Mouse (Mus musculus): Measurements from ENCODE around the gene Tmsb10. TPM values are rescaled to one million over a fixed set of nuclear protein-coding genes. Genes with fewer than 3 reads are reported as not detected.
A peak's percentile ranks its signal among the peaks of the same experiment; 100 is the strongest.

Gene Tmsb10
- total and polyA plus RNA-seq, 3 experiments, result 31.7 to 91.3 TPM; not detected in 1

DNA sequence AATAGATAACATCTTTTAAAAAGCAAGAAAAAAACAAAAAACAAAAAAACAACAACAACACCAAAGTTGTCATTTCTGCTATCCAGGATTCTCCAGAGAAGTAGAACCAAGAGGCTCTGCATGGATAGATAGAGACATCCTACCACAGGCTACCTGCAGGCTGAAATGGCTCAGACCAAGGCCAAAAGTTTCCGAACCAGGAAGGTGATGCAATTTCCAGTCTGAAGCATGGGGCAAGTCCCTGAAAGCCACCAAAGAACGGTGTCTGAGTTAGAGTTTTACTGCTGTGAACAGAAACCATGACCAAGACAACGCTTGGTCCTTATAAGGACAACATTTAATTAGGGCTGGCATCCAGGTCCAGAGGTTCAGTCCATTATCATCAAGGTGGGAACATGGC is 10.2 kb downstream of the Tmsb10 start:
- H3K36me3 ChIP-seq (ENCODE audit: control insufficient read depth in 1 of 2, insufficient read depth in 2 of 2, low read length in 2 of 2), result no peaks in the 10 kb centered on the region
- H3K4me1 ChIP-seq (ENCODE audit: control insufficient read depth in 1 of 2, insufficient read depth in 2 of 2, low read length in 2 of 2), result no peaks in the 10 kb centered on the region
- H3K4me3 ChIP-seq (ENCODE audit: control insufficient read depth in 1 of 2, insufficient read depth in 1 of 2, low read depth in 2 of 2, low read length in 2 of 2), result no peak overlapping the region
- TF ChIP-seq RAD21 (IDR thresholded peaks at IDR 0.05; ENCODE audit: low read depth, low read length), result no peak
- no peak for TF ChIP-seq ZKSCAN1 (IDR thresholded peaks at IDR 0.05; ENCODE audit: low read depth, low read length)
- no peak for TF ChIP-seq ZMIZ1 (IDR thresholded peaks at IDR 0.05; ENCODE audit: low read depth, low read length)
- no peak for TF ChIP-seq NELFE (IDR thresholded peaks at IDR 0.05; ENCODE audit: low read depth, low read length)
- TF ChIP-seq POLR2A (IDR thresholded peaks at IDR 0.05; ENCODE audit: control insufficient read depth in 1 of 2, insufficient read depth in 1 of 2, low read depth in 1 of 2, low read length in 2 of 2, poor library complexity in 1 of 2), result no peak
- TF ChIP-seq MYB (IDR thresholded peaks at IDR 0.05; ENCODE audit: low read depth, low read length), result no peak
- no peak for TF ChIP-seq EP300 (IDR thresholded peaks at IDR 0.05; ENCODE audit: low read depth in 1 of 2, low read length in 2 of 2)
- no peak for TF ChIP-seq USF2 (IDR thresholded peaks at IDR 0.05; ENCODE audit: borderline replicate concordance in 1 of 2, insufficient read depth in 1 of 2, low read depth in 1 of 2, low read length in 2 of 2)
- no peak for TF ChIP-seq POLR2AphosphoS5 (IDR thresholded peaks at IDR 0.05; ENCODE audit: borderline replicate concordance, low read depth, low read length)
- TF ChIP-seq TCF12 (IDR thresholded peaks at IDR 0.05; ENCODE audit: low read depth, low read length), result no peak
- no peaks in the 10 kb centered on the region; a peak in 2 of 4 replicates for H3K27me3 ChIP-seq (ENCODE audit: control insufficient read depth in 1 of 2, insufficient read depth in 2 of 2, low read length in 2 of 2)
- no peak for DNase-seq (ENCODE audit: low read depth, low spot score)
- no peaks in the 10 kb centered on the region for H3K79me2 ChIP-seq (ENCODE audit: control insufficient read depth, insufficient read depth, low read length, poor library complexity)
- H3K27ac ChIP-seq (ENCODE audit: control insufficient read depth, low read depth, low read length), result no peak overlapping the region
- no peaks in the 10 kb centered on the region for H3K9me3 ChIP-seq (replicated peaks; ENCODE audit: insufficient read depth, low read length)
- no peak overlapping the region for H3K9ac ChIP-seq (ENCODE audit: control insufficient read depth, low read depth, low read length, poor library complexity, severe bottlenecking)

DNA sequence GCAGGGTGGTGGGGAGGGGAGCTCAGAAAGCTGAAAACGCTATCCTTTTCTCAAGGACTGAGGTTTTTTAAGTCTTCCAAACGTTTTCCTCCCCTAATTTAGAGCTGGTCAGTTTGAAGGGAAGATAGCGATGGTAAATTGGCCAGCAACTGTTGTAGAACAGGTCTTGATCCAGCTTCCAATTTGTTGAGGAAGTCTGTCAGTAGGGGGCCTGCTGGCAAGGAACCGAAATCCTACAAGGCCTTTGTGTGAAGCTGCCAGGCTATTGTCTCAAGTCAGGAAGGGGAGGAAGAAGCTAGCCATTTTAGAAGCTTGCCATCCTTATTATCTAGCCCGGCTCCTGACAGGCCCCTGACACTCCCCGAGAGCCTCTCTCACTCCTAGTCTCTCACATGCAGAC is 10.6 kb downstream of the Tmsb10 start:
- no peaks in the 10 kb centered on the region; a peak in 1 of 4 replicates for H3K27me3 ChIP-seq (ENCODE audit: control insufficient read depth in 1 of 2, insufficient read depth in 2 of 2, low read length in 2 of 2)
- H3K4me3 ChIP-seq (ENCODE audit: control insufficient read depth in 1 of 2, insufficient read depth in 1 of 2, low read depth in 2 of 2, low read length in 2 of 2), result no peak overlapping the region
- no peak overlapping the region for H3K27ac ChIP-seq (ENCODE audit: control insufficient read depth, low read depth, low read length)
- no peaks in the 10 kb centered on the region for H3K36me3 ChIP-seq (ENCODE audit: control insufficient read depth in 1 of 2, insufficient read depth in 2 of 2, low read length in 2 of 2)
- DNase-seq (ENCODE audit: low read depth, low spot score), result no peak
- H3K79me2 ChIP-seq (ENCODE audit: control insufficient read depth, insufficient read depth, low read length, poor library complexity), result no peaks in the 10 kb centered on the region
- H3K9ac ChIP-seq (ENCODE audit: control insufficient read depth, low read depth, low read length, poor library complexity, severe bottlenecking), result no peak overlapping the region
- no peaks in the 10 kb centered on the region for H3K4me1 ChIP-seq (ENCODE audit: control insufficient read depth in 1 of 2, insufficient read depth in 2 of 2, low read length in 2 of 2)
- no peak for TF ChIP-seq NELFE (IDR thresholded peaks at IDR 0.05; ENCODE audit: low read depth, low read length)
- no peak for TF ChIP-seq TBP (IDR thresholded peaks at IDR 0.05; ENCODE audit: low read depth, low read length)
- no peaks in the 10 kb centered on the region for H3K9me3 ChIP-seq (replicated peaks; ENCODE audit: insufficient read depth, low read length)

DNA sequence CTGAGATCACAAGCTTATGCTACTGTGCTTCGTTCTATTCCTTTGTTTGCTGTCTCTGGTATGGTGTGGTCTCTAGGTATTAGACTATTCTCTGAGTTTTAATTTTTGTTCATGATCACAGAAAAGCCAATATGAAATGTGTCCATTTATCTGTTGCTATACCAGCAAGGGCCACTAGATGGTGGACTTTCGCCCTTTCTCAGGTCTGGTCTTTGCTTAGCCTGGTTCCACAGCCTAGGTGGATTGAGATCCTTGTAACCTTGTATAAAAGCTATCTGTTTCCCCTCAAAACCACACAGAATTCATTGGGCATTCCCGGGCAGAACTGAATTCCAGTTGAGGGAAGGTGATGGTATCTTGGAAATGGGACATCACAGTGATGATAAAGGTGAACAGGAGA is 18.1 kb downstream of the Tmsb10 start:
- Histone ChIP-seq H3K79me2 (ENCODE audit: control insufficient read depth, insufficient read depth, low read length, poor library complexity) (no peaks in the 10 kb centered on the region), H3K4me1 (ENCODE audit: control insufficient read depth in 1 of 2, insufficient read depth in 2 of 2, low read length in 2 of 2) (no peaks in the 10 kb centered on the region), H3K9ac (ENCODE audit: control insufficient read depth, low read depth, low read length, poor library complexity, severe bottlenecking) (no peak overlapping the region), H3K36me3 (ENCODE audit: control insufficient read depth in 1 of 2, insufficient read depth in 2 of 2, low read length in 2 of 2) (no peaks in the 10 kb centered on the region), H3K27ac (ENCODE audit: control insufficient read depth, low read depth, low read length) (no peak overlapping the region), H3K27me3 (ENCODE audit: control insufficient read depth in 1 of 2, insufficient read depth in 2 of 2, low read length in 2 of 2) (no peaks in the 10 kb centered on the region), H3K9me3 (replicated peaks; ENCODE audit: insufficient read depth, low read length) (no peaks in the 10 kb centered on the region), H3K4me3 (ENCODE audit: control insufficient read depth in 1 of 2, insufficient read depth in 1 of 2, low read depth in 2 of 2, low read length in 2 of 2) (no peak overlapping the region)
- TF ChIP-seq RCOR1 (IDR thresholded peaks at IDR 0.05; ENCODE audit: low read depth, low read length) (no peak), RAD21 (IDR thresholded peaks at IDR 0.05; ENCODE audit: low read depth, low read length) (peak; percentile 82), MEF2A (IDR thresholded peaks at IDR 0.05; ENCODE audit: extremely low read depth, insufficient replicate concordance, low read depth, low read length, poor library complexity, severe bottlenecking) (no peak), SMC3 (IDR thresholded peaks at IDR 0.05; ENCODE audit: low read depth, low read length) (peak; percentile 90), CHD1 (IDR thresholded peaks at IDR 0.05; ENCODE audit: low read depth, low read length) (no peak), ZC3H11A (IDR thresholded peaks at IDR 0.05; ENCODE audit: low read depth, low read length) (peak; percentile 70), CTCF (IDR thresholded peaks at IDR 0.05 in 2 of 3, conservative IDR thresholded peaks at IDR 0.05 in 1 of 3; ENCODE audit: control insufficient read depth in 1 of 3, insufficient read depth in 1 of 3, low read depth in 2 of 3, low read length in 3 of 3, poor library complexity in 1 of 3, severe bottlenecking in 1 of 3) (peak; percentile 68 to 91 (median 85))
- peak; percentile 58 for DNase-seq (ENCODE audit: low read depth, low spot score)
